Mouse (Mus musculus) heart, embryonic 14.5 days (tissue): ENCODE measurements around the gene Slc36a2. TPM values are rescaled to one million over a fixed set of nuclear protein-coding genes. Genes with fewer than 3 reads are reported as not detected.

Source experiments
- ATAC-seq: fragments of 200-750 bp; cut with Nextera tagmentation; 2 replicates; pipeline ENCODE4 v1.8.0; 2017; ENCODE audit warnings: low read depth, moderate TSS enrichment; ENCODE audit not compliant: insufficient number of reproducible peaks, insufficient read depth, low FRiP score
- H3K27ac ChIP-seq, 2 experiments: fragments of 200-500 bp in 1 of 2; fragments of 300-500 bp in 1 of 2; sonication (generic) in 1 of 2; replicated peaks in 1 of 2; 2 replicates each; pipeline ENCODE4 v1.5.1; 2012 to 2014; ENCODE audit warnings: low read depth in 2 of 2, low read length in 2 of 2, control low read depth in 1 of 2, mild to moderate bottlenecking in 1 of 2, mixed read lengths in 1 of 2; ENCODE audit not compliant: control insufficient read depth in 1 of 2, insufficient read depth in 1 of 2
- H3K27me3 ChIP-seq: fragments of 300-500 bp; sonication (generic); 2 replicates; pipeline ENCODE4 v1.6.1; 2014; ENCODE audit warnings: mild to moderate bottlenecking, low read length, control low read depth; ENCODE audit not compliant: control insufficient read depth, insufficient read depth
- H3K36me3 ChIP-seq: fragments of 300-500 bp; sonication (generic); 2 replicates; pipeline ENCODE4 v1.6.1; 2014; ENCODE audit warnings: mild to moderate bottlenecking, control low read depth, low read length, mixed read lengths; ENCODE audit not compliant: control insufficient read depth, insufficient read depth
- H3K4me1 ChIP-seq, 2 experiments: fragments of 200-500 bp in 1 of 2; fragments of 300-500 bp in 1 of 2; sonication (generic) in 1 of 2; 2 replicates each; pipeline ENCODE4 v1.6.1; 2012 to 2014; ENCODE audit warnings: low read length in 2 of 2, control low read depth in 1 of 2, mixed read lengths in 1 of 2; ENCODE audit not compliant: control insufficient read depth in 2 of 2, insufficient read depth in 2 of 2
- H3K4me2 ChIP-seq: fragments of 300-500 bp; sonication (generic); 2 replicates; pipeline ENCODE4 v1.6.1; 2014; ENCODE audit warnings: mild to moderate bottlenecking, low read length
- H3K4me3 ChIP-seq, 2 experiments: fragments of 200-500 bp in 1 of 2; fragments of 300-500 bp in 1 of 2; sonication (generic) in 1 of 2; 2 replicates each; pipeline ENCODE4 v1.5.1; 2012 to 2014; ENCODE audit warnings: low read length in 2 of 2, mild to moderate bottlenecking in 2 of 2, control low read depth in 1 of 2, low read depth in 1 of 2, moderate library complexity in 1 of 2; ENCODE audit not compliant: control insufficient read depth in 1 of 2, insufficient read depth in 1 of 2
- H3K9ac ChIP-seq: fragments of 300-500 bp; sonication (generic); 2 replicates; pipeline ENCODE4 v1.6.1; 2014; ENCODE audit warnings: mild to moderate bottlenecking, low read length
- H3K9me3 ChIP-seq: fragments of 300-500 bp; sonication (generic); 2 replicates; pipeline ENCODE4 v1.6.1; 2016; ENCODE audit warnings: low read length, control low read depth; ENCODE audit not compliant: control insufficient read depth
- WGBS: fragments of 180-500 bp; shearing (Covaris S2); extraction: QIAGEN DNeasy Blood & Tissue Kit; methylation state at CpG from one replicate; pipeline ENCODE4 v1.1.7; 2014; 5-methylcytosine and 5-hydroxymethylcytosine counted together
- polyA plus RNA-seq: library from polyadenylated mRNA; unstranded; fragments of >200 nt; fragmentation: Nextera tagmentation; extraction: Ambion mirVana; gene quantifications from 2 replicates; pipeline ENCODE4 v1.2.1, GENCODE M21; 2014

Slc36a2 gene
- polyA plus RNA-seq, 1 experiment from 2014 or later, result 7.3 TPM

DNA sequence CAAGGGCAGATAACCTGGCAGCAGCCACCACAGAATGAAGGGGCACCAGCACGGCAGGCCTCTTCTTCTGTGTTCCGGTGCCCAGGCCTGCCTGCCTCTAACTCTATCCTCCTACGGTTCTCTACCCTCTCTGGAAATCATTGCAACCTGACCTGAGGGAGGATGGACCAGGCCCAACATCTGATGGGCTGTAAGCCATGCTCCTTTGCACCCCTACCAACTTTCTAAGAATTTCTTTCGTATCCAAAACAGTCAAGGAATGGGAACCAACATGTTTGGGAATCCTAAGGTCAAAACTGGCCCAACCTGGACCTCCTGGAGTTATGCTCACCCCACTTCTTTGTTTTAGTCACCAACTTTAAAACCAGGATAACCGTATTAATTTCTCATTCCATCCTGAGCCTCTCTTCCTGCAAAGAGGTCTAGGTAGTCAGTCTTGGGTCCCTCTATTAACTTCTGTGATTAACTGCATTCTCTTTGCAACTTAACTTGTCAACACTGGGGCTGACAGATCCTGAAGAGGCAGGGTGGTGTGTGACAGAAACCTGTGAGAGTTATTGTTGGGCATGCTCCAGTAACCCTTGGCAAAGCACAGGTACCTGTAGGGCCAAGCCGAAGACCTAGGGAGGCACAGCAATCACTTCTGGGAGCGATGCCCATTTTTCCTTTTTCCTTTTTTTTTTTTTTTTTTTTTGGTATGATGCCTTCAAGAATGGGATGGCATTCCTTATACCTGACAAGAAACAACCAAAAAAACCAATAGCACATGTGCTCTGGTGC, 75.2 kb downstream of the Slc36a2 start:
- Histone ChIP-seq H3K9ac (no peak overlapping the region), H3K27me3 (no peaks in the 10 kb centered on the region), H3K9me3 (no peaks in the 10 kb centered on the region), H3K4me3 (no peak overlapping the region), H3K27ac (no peak overlapping the region), H3K4me2 (no peak overlapping the region), H3K36me3 (peaks cover 26% of the 10 kb centered on the region; the same call in 1 of the 2 replicates), H3K4me1 (peaks cover 2 to 21% of the 10 kb centered on the region in 2 experiments)
- WGBS, result 78% methylated on average over 7 of the region's 7 CpGs
- no peak for ATAC-seq

Other genes with a start within 250 kb of the Slc36a2 start
- gene Tnip1, start 222.2 kb downstream of the Slc36a2 start, polyA plus RNA-seq, result 19.3 and 20.5 TPM in 2 replicates
- gene Anxa6, start 151.6 kb downstream of the Slc36a2 start, polyA plus RNA-seq, result 369 and 384 TPM in 2 replicates
- 25.6 and 26.7 TPM in 2 replicates for gene Ccdc69, start 106.9 kb downstream of the Slc36a2 start, polyA plus RNA-seq
- 48.2 and 55.7 TPM in 2 replicates for gene Gm2a, start 87.0 kb downstream of the Slc36a2 start, polyA plus RNA-seq
- not detected in 2 replicates for gene Slc36a3, start 33.4 kb downstream of the Slc36a2 start, polyA plus RNA-seq
- 1.6 and 1.8 TPM in 2 replicates for gene Slc36a1, start 19.3 kb upstream of the Slc36a2 start, polyA plus RNA-seq
- not detected in 2 replicates for gene Fat2, start 151.5 kb upstream of the Slc36a2 start, polyA plus RNA-seq
- 1,748 and 1,849 TPM in 2 replicates for gene Sparc, start 238.1 kb upstream of the Slc36a2 start, polyA plus RNA-seq